Mouse (Mus musculus): ENCODE measurements around the gene Ado.
A peak's percentile ranks its signal among the peaks of the same experiment; 100 is the strongest.

The Ado gene

DNA sequence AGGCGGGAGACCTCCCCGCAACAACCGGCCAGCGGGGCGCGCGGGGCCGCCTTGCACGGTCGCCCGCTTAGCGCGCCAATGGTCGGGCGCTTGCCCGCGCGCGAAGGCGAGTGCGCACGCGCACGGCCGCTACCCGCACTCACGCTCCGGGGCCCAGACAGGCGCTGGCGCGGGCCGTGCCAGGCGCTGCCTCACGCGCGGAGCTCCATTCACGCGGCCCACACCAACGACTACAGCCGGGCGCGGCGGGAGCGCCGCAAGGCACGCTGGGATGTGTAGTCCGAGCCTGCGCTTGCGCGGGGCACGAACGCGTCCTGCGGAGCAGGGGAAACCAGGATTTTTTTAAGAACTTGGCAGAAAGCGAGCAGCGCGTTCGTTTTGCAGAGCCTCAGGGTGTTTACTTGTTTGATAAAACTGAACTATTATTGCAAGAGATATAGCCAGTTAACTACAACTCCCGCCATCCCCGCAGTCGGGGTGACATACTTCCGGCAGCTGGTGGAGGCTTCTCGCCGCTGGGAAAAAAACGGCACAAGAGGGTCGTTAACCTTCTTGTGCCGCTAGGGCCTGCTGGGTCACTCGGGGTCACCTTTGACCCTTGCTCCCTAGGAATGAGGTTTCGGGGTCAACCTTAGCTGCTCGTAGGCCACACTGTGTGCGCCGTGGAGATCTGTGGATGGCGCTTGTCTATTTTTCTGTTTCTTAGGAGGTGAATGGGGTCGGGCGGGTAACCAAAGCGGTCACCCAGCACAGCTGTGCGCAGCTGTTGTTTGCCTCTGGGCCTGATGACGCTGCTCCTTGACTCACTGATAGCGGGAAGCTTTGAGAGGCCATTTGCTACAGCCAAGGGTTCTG lies at the start of gene Ado:
Gene Ado (minus strand): TSS at position 79 of the 855 bp plus-strand sequence.
- peak; percentile 89 for DNase-seq

- DNase-seq, result no peak
Measured at GRCm38 (mm10) chr10:67595278-67595677, 46.5 kb upstream of the Ado start.

DNA sequence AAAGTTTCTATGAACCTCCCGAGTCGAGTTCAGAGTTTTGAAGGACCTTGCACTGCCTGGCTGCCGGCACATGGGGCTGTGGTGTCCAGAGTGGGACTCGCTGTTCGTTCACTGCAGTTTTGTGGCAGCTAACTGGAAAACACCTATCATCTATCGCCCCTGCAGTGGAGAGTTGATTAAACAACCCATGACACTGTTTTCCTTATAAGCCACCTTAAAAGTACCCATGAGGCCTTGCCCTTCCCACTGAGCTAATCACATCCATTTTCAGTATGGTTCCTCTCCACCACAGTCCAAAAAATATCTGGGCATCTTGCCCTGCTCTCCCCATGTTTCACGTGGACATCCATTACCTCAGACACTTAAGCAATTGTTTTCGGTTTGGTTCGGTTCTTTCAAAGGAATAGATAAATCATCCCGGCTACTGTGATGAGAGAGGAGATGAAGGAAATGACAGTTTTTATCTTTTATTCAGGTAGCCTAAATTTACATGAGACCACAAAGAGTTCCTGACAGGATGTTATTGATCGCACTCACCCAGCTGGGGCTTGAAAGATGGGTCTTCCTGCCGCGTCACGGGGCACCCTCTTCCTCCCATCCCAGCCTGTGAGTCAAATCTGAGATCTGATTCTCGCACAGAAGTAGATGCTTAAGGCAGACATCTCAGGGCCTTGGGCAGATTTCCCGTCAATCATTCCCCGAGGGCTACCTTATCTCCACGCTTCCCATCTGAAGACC lies 37.3 kb upstream of the Ado start:
- peak; percentile 66 for DNase-seq

GRCm38 (mm10) chr10:67581698-67582285 lies 33.0 kb upstream of the Ado start:
- DNase-seq, result peak; percentile 58

- no peak for DNase-seq
Measured at GRCm38 (mm10) chr10:67579830-67580229, 31.1 kb upstream of the Ado start.

GRCm38 (mm10) chr10:67573310-67573709 lies 24.6 kb upstream of the Ado start:
- no peak for DNase-seq

DNA sequence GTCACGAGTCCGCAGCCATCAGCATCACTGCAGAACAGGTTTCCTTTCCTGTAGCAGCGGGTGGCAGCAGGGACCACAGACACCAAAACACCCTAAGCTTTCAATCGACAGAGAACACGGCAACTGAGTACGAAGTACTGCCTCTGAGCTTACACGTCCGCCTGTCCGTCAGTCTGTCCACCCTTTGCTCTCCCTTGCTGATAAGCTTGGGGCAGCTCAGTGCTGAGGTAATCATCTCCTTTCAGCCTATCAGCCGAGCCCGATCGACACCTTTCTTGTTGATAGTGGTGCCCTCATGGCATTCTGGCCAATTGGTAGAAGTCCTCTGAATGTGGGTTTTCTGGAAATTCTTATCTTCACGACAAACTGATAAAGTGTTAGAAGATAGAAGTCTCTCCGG lies 22.7 kb upstream of the Ado start:
- no peak for DNase-seq

DNA sequence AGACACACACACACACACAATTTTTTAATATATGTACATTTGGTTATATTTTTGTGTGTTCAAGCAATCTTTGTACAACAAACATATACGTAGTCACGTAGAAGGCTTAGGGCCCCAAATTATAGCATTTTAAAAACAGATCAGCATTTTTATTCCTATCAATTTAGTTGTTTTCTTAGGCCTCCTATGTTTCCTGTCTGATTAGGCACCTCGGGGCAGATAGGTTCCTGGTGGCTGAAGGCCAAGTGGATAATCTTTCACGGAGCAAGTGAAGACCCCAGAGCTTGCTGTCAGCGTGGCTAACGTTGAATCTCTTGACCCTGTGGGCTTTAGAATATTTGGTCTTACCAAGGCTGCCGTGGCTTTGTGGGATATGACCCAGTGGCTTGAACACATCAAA lies 20.8 kb upstream of the Ado start:
- DNase-seq, result no peak

GRCm38 (mm10) chr10:67566104-67566503 lies 17.3 kb upstream of the Ado start:
- no peak for DNase-seq

GRCm38 (mm10) chr10:67564509-67564908 lies 15.8 kb upstream of the Ado start:
- no peak for DNase-seq

DNA sequence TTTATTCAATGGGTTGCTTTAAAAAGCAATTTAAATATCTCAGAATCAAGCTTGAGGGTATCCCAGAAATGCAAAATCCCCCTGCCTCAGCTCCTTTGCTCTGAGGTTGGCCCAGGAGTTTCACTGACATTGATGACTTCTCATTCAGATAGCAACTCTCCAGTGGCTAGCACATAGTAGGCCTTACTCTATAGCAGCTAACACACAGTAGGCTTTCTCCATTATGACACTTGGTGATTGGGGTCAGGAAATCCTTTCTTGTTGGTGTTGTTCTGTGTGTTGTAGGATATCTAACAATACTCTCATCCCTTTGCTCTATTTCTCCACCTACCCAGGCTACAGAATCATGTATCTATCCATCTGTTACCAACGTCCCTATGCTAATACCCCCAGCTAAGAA lies 12.4 kb upstream of the Ado start:
- DNase-seq, result no peak

DNA sequence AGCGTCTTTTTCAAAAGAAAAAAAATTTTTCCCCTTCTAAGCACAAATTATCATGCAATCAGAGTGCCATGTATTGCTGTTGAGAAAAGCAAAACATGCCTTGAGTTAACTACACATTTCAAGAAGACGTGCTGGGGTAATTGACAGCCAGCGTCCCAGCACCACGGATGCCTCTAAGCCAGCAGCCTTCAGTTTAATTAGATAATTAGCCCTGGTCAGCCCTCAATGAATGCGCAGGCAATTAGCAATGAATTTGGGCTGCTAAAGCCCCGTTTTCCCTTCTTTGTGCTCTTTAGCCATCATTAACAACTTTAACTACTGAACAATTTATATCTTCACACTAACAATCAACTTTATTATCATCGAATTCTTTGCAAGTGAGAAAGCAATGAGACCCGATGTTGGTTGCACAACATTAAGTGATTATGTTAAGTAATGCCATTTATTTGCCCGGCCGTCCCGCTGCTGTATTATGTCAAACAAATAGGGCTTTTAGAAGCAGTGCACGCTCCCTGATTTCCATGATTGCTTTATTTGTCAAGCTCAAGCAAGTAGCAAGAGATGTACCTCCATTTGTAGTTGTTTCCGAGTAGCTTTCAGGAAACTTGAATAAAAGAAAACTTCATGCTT lies 11.1 kb upstream of the Ado start:
- DNase-seq, result no peak

GRCm38 (mm10) chr10:67558053-67558452 lies 9.3 kb upstream of the Ado start:
- no peak for DNase-seq

GRCm38 (mm10) chr10:67548261-67548854 lies 397 bp downstream of the Ado start:
- peak; percentile 77 for DNase-seq

- DNase-seq, result no peak
Measured at GRCm38 (mm10) chr10:67547850-67548260, 900 bp downstream of the Ado start.

DNA sequence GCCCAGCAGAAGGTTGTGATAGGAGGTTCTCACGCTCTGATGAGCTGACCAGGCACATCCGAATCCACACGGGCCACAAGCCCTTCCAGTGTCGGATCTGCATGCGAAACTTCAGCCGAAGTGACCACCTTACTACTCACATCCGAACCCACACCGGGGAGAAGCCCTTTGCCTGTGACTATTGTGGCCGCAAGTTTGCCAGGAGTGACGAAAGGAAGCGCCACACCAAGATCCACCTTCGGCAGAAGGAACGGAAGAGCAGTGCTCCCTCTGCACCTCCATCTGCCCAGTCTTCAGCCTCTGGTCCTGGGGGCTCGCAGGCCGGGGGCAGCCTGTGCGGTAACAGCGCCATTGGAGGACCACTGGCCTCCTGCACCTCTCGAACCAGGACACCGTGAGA lies 8.2 kb downstream of the Ado start:
- no peak for DNase-seq

- DNase-seq, result no peak
Measured at GRCm38 (mm10) chr10:67539401-67539730, 9.4 kb downstream of the Ado start.

DNA sequence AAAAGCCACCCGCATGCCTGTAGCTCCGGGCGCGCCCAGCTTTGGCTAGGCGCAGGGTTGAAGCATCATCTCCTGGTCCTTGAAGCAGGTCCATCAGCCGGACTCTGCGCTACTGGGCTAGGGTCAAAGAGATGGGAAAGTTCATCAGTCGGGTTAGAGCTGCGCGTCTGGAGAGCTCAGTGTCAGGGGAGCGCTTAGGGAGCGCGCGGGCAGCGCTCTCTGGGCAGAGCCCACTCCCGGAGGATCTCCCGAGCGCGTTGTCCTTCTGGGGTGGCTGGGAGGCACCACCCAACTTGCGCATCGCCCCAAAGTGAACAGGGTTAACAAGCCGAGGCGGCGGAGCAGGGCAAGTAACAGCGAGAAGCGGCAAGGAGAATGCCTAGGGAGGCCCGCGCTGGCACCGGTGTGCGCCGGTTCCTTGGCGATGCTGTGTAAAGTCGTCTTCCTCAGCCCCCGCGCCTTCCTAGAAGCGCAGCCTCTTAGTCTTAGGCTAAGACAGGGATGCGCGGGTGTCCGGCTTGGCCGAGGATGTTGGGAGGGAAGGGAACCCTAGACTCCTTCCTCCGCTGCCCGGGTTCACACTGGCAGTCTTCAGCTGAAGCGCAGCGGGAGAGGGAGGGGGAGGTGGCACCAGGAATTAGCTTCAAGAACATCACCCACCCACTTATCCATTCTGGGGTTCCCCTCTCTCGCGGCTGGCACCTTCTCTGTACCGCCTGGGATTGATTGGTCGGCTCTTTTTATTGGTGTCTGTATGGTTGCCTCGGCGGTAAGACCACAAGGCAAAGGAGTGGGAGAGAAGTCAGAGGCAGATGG lies 10.0 kb downstream of the Ado start:
- peak; percentile 63 for DNase-seq

- DNase-seq, result peak; percentile 48
Measured at GRCm38 (mm10) chr10:67538106-67538505, 10.6 kb downstream of the Ado start.

DNA sequence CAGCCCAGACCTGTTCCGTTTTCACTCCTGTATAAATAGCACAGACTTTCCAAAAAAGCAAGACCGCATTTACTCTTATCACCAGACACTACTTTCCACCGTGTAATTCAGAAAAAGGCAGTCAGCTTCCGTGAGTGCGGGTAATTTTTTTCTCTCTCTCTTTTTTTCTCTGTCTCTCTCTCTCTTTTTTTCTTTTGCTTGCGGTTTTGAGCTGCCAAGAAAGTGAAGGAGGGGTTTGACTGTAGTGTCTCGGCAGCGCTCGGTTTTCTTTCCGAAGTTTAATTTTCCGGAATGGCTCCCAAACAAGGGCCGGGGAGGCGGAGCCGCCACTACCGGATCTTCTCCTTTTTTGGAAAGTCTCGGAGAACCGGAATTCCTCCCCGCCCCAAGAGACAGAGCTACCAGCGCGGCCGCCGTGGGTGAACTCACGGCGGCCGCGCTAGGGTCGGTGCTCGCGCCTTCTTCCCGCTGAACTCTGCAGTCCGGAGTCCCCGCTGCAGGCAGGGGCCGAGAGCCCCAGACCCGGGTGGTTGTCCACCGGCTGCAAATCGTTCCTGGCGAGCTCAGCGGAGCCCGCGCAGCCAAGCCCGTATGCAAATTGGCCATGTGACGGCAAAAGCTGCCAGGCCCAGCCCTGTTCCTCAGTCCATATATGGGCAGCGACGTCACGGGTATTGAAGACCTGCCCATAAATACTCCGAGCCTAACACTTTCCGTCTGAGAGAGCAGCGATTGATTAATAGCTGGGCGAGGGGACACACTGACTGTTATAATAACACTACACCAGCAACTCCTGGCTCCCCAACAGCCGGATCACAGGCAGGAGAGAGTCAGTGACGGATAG lies 11.4 kb downstream of the Ado start:
- peak; percentile 93 for DNase-seq

DNA sequence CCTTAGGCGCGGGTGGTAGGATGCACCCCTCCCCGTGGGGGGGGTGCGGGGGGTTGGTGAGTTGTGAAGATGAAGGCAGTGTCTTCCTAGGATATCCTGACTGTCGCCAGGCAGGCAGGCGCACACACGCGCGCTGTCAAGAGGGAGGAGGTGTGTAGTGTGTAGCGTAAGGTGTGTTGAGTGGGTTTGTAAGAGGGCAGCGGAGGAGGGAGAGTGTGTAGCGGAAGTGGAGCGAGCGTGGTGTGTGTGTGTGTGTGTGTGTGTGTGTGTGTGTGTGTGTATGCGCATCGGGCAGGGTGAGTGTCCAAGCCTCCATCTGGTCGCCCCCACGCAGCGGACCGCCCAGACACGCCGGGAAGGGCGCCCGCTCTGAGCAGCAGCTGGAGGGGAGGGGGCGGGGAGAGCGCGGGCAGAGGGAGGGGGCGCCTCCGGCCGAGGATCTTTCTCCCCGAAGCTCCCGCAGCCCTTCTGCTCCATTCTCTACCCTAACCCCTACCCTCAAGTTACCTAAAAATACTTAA lies 12.1 kb downstream of the Ado start:
- peak; percentile 72 for DNase-seq

Data from thymus, postnatal 4 days (tissue).